Mouse (Mus musculus) testis, postnatal 14 days (tissue): Measurements from ENCODE around the gene C1s1.
"Not testable (repeated sequence)": the region's sequence is repeated elsewhere in the genome, so short reads cannot be mapped to it uniquely, and the experiment has no call there.

Experiments
- DNase-seq: peaks from one replicate; pipeline ENCODE4 v3.0.0; 2021; ENCODE audit warnings: low spot score

The C1s1 gene

DNA sequence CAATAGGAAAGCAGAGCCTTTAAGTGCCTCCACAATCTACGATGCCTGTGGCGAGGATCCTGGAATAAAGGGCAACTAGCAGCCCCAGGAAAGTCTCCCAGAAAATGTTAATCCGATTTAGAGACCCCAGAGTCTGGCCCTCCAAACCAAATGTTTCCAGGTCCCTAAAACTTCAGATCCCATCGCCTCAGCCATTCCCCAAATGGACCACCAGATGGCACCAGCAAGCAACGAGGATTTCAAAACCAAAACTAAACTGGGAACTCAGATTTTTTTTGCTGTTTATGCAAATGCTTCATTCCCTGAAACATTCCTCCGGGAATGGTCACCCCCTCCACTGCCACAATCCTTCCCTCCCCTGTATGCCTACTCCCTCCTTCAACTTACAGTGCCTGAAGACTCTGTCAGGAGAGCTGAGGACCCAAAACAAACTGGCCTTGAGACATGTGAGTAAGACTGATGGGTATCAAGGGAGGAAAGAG lies 29.8 kb downstream of the C1s1 start, which contains the start of gene C1ra:
Gene C1ra, plus strand, starts transcription at position 51 of the 482 bp plus-strand sequence.
- DNase-seq: no peak

DNA sequence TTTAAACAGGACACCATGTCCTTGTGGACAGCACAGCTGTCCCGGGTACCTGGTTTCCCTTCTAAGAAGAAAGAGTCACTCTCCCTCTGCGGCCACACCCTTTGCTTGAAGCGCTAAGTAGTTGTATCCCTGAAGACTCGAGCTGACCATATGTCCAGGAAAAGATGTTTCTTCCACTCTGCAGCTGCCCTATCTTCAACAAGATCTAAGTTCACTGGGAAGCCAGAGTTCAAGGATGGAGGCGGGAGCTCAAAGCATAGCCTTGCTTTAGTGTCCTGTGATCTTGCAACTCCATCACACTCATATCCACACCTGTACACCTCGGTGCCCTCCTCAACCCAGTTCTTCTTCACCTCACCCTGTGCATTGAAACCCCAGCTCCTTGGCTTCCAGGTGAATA lies 30.2 kb downstream of the C1s1 start:
- no peak for DNase-seq

DNA sequence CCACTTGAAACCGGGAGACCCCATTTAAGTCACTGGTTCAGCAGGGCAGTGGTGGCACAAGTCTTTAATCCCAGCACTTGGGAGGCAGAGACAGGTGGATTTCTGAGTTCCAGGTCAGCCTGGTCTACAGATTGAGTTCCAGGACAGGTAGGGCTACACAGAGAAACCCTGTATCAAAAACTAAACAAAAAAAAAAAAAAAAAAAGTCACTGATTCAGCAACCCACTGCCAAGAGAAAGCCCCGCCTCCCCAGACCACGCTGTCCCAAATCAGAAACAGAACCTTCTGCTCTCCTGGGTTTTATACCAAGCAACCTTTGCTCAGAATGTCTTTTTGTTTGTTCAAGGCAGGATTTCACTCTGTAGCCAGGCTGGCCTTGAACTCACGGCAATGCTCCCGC lies 33.0 kb downstream of the C1s1 start:
- DNase-seq: not testable (repeated sequence)

GRCm38 (mm10) chr6:124508292-124508691 lies 33.9 kb downstream of the C1s1 start:
- DNase-seq: no peak

- no peak for DNase-seq
Observed at GRCm38 (mm10) chr6:124506991-124507390, 35.2 kb downstream of the C1s1 start.

GRCm38 (mm10) chr6:124505028-124505427 lies 37.1 kb downstream of the C1s1 start:
- DNase-seq: no peak

- DNase-seq: no peak
Observed at GRCm38 (mm10) chr6:124502021-124502420, 40.1 kb downstream of the C1s1 start.

DNA sequence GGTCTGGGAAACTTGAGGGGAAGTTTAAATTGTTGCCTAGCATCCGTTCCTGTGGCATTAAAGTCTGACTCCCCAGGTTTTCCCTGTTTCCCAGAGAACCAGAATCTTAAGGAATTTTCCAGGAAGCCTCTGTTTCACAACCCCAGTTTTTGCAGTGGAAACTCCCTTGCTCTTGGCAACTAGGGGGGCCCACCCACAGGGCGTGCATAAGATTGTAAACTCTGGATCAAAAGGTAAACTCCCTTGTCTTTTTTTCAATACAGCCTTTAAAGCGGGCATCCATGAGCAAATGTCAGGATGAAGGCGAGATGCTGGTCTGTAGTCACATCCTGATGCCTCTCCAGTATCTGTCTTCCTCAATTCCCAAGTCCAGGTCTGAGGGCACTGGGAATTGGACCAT lies 40.7 kb downstream of the C1s1 start:
- no peak for DNase-seq

DNA sequence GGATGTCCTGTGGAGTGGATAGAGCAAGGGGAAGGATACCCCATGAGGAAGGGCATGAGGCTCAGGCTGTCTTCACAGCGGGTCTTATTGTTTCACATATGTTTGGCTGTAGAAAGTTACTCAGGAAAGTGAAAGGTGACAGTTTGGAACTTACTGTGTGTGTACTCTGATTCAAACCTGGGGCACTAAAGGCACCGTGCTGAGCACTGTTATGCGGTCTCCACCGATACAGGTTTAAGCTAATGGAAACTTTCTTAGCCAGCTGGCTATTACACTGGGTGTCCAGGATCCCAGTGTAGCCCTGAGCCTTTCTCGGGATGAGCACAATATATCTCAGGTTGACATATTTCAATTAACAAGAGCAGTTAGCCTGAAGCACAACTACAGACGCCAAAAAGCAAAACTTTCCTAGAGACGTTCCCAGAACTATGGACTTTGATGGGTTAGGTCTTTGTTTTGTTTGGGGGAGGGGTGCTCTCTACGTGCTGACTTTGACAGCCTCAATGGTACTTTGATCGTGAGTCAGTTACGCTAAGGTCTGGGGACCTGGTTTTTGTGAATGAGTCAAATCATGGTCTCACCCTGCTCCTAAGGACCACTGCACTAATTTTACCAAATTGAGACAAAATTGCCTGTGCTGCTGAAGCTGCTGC lies 42.1 kb downstream of the C1s1 start:
- DNase-seq: no peak

DNA sequence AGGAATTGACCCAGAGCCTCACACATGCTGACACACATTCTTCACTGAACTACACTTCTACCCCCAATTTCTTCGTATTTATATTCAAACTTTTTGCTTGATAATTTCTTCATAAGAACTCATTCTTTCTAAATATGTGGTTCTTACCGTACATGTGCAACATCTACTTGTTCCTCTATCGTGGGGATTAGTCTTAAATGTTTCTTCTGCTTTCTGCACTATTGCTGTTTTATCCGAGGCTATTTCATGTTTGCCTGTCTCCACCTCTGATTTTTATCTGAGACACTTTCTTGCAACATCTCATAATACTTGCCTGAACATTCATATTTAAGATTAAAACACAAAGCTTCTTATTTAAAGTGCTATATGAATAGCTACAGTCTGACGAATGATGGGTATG lies 46.1 kb downstream of the C1s1 start:
- no peak for DNase-seq

- no peak for DNase-seq
Observed at GRCm38 (mm10) chr6:124493886-124494285, 48.3 kb downstream of the C1s1 start.

GRCm38 (mm10) chr6:124492842-124493561 lies 49.2 kb downstream of the C1s1 start, which contains the start of gene C1rl:
C1rl (plus strand) TSS chr6:124493113.
- DNase-seq: peak; percentile 77

DNA sequence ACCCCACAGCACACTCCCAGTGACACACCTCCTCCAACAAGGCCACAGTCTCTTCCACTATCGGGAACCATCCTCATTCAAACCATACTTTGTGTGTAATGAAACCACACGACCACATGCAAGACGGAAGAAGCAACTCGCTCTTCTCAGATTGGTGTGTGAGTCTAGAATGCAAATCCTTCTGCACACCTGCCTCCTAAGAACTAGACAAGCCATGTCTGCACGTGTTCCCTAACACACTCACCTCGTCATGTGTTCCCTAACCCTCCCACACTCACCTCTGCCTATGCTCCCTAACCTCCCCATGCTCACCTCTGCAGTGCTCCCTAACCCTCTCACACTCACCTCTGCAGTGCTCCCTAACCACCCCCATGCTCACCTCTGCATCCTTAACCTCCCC lies 50.7 kb downstream of the C1s1 start:
- DNase-seq: no peak

DNA sequence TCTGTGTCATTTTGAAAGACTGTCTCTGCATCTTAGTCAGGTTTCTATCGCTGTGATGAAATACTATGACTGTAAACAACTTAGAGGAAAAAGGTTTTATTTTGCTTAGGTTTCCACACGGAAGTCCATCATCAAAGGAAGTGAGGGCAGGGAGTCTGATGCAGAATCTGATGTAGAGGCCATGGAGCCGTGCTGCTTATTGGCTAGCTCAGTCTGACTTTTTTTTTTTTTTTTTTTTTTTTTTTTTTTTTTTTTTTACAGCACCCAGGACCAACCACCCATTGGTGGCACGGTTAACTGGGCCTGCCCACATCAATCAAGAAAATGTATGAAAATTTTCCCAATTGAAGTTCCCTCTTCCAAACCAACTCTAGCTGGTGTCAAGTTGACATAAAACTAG lies 53.2 kb downstream of the C1s1 start:
- DNase-seq: no peak

GRCm38 (mm10) chr6:124487509-124487908 lies 54.6 kb downstream of the C1s1 start:
- DNase-seq: no peak

GRCm38 (mm10) chr6:124485414-124486144 lies 56.6 kb downstream of the C1s1 start:
- no peak for DNase-seq

DNA sequence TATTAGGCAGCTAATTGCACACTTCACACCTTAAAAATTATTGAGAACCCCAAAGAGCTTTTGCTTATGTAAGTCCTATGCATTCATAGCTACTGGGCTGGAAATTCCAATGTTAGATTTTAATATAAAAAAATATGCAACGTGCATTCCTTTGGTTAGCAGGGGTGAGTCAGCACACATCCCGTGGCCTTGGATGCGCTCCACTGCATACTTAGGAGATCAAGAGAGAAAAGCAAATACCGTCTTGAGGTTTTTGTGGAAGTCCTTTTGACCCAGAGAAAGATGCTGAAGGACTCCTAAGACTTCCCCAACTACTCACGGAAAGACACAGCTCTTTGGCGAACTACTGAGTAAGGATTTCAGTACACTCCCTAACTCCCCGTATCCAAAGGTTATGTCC lies 57.3 kb downstream of the C1s1 start:
- no peak for DNase-seq

DNA sequence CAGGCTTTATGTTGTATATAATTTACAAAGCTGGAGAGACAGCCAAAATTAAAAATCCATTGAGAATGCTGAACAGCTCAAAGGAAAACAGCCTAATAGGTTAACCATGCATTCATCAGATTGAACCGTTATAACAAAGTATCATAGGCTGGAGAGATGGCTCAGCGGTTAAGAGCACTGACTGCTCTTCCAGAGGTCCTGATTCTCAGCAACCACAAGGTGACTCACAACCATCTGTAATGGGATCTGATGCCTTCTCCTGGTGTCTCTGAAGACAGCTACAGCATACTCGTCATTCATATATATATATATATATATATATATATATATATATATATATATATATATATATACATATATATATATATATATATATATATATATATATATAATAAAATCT lies 58.3 kb downstream of the C1s1 start:
- DNase-seq: not testable (repeated sequence)

DNA sequence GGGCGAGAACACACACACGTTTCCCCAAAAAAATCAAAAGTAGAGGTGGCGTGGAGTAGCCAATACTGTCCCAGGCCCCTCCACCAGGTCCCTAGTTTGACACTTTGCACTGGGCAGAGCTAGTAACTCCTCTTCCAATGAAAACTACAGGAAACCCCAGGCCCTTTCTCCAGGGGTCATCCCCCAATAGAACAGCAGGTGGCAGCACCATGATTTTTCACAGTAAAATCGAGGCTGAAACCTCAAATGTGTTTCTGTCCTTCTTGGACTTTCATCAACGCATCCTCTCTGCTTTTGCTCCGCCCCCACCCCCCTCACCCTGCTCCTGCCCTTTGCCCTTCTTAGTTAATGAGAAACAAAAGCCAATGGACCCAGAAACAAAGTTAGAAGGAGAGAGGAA lies 60.6 kb downstream of the C1s1 start:
- DNase-seq: no peak
